12 mouse cellular contexts compared by ENCODE assay signal in genomic region chr12:111497076-111497475, GRCm38 (mm10). TPM values are rescaled to one million over a fixed set of nuclear protein-coding genes. Genes with fewer than 3 reads are reported as not detected.
A peak's percentile ranks its signal among the peaks of the same experiment; 100 is the strongest.
DNase-seq lines count a peak whose midpoint lies in the region; ATAC-seq and TF ChIP-seq lines count a peak whose summit lies in the region.
"Had no signal": no experiment of that assay in that cellular context is flagged by ENCODE, and none has a peak within 500 bp of the region (broad histone marks: within the 10 kb centered on the region; RNA-seq: fewer than 3 reads in every experiment).

No protein-coding gene starts in this region.

- no peak overlapping the region for H3K4me2 ChIP-seq in kidney, embryonic 14.5 days (replicated peaks; ENCODE audit: low read depth, low read length)
- H3K4me2 ChIP-seq: hindbrain, embryonic 12.5 days had no signal

- DNase-seq in kidney, adult 9 months, result peak; percentile 43
- DNase-seq in testis, postnatal 10 days (ENCODE audit: low spot score), result no peak
- DNase-seq in ZHBTc4 (ENCODE audit: low read depth, low spot score), result peak; percentile 89
- no peak for DNase-seq in adrenal gland, postnatal 10 days
- no peak for DNase-seq in left cerebral cortex, adult 9 months (ENCODE audit: low spot score in 2 of 2)
- DNase-seq: cerebellum, adult 11-12 months; gastrocnemius, postnatal 10 days; right cerebral cortex, postnatal 25 days had no signal

- H3K9ac ChIP-seq in kidney, embryonic 14.5 days (ENCODE audit: low read depth, low read length), result no peak overlapping the region
- H3K9ac ChIP-seq: hindbrain, embryonic 12.5 days had no signal

- no peak for ATAC-seq in kidney, embryonic 14.5 days (ENCODE audit: low FRiP score, low TSS enrichment)
- ATAC-seq: activated CD4-positive, CD25-positive, alpha-beta regulatory T cell, adult 4 months had no signal

- H3K4me1 ChIP-seq in kidney, embryonic 14.5 days (ENCODE audit: control insufficient read depth, insufficient read depth, low read length), result 0 out of 2 replicates have a peak, but pooled peaks cover 3% of the 10 kb centered on the region
- H3K4me1 ChIP-seq in testis, adult 2 months (ENCODE audit: control insufficient read depth, insufficient read depth, low read length), result peaks cover 12% of the 10 kb centered on the region

- H3K27me3 ChIP-seq in kidney, embryonic 14.5 days (ENCODE audit: control insufficient read depth, insufficient read depth, low read length), result no peaks in the 10 kb centered on the region
- no peaks in the 10 kb centered on the region for H3K27me3 ChIP-seq in testis, adult 2 months (ENCODE audit: control insufficient read depth, insufficient read depth, low read length)
- H3K27me3 ChIP-seq: hindbrain, embryonic 12.5 days had no signal

- H3K27ac ChIP-seq in kidney, embryonic 14.5 days (ENCODE audit: low read depth, low read length), result no peak overlapping the region
- no peak overlapping the region for H3K27ac ChIP-seq in testis, adult 2 months (ENCODE audit: control insufficient read depth, insufficient read depth, low read depth, low read length)
- H3K27ac ChIP-seq: hindbrain, embryonic 12.5 days had no signal

- TF ChIP-seq CTCF in testis, adult 2 months (IDR thresholded peaks at IDR 0.05; ENCODE audit: control insufficient read depth, insufficient read depth, insufficient replicate concordance, low read depth, low read length), result peak; percentile 78; the same call in 1 of the 2 replicates

- 47% methylated on average over 2 of the region's 2 CpGs for WGBS in kidney, embryonic 14.5 days

- H3K36me3 ChIP-seq in kidney, embryonic 14.5 days (ENCODE audit: control insufficient read depth, insufficient read depth, low read length), result no peaks in the 10 kb centered on the region
- no peaks in the 10 kb centered on the region for H3K36me3 ChIP-seq in testis, adult 2 months (ENCODE audit: control insufficient read depth, insufficient read depth, low read length)
- H3K36me3 ChIP-seq: hindbrain, embryonic 12.5 days had no signal

- H3K9me3 ChIP-seq in kidney, embryonic 14.5 days (ENCODE audit: control insufficient read depth, low read length), result peaks cover 5% of the 10 kb centered on the region; the same call in 1 of the 2 replicates
- H3K9me3 ChIP-seq: hindbrain, embryonic 12.5 days had no signal

- no peak overlapping the region for H3K4me3 ChIP-seq in kidney, embryonic 14.5 days (ENCODE audit: low read length)
- H3K4me3 ChIP-seq in testis, adult 2 months (ENCODE audit: control insufficient read depth, low read depth, low read length), result no peak overlapping the region
- H3K4me3 ChIP-seq: hindbrain, embryonic 12.5 days had no signal

- TF ChIP-seq POLR2A in testis, adult 2 months (IDR thresholded peaks at IDR 0.05; ENCODE audit: control insufficient read depth, low read depth, low read length), result no peak

RNA-seq across cellular contexts. Expression of gene Gm266, which starts 11.5 kb away (rescaled TPM):
- polyA plus RNA-seq in kidney, embryonic 14.5 days (2014; fragmentation: Nextera tagmentation; extraction: Ambion mirVana), result 123 and 137 TPM in 2 replicates
- 1.7 and 1.8 TPM in 2 replicates for polyA plus RNA-seq in testis, adult 2 months (2012; rRNA removed)
- 1 to 10 TPM; 1.0 to 1.1 TPM for total RNA-seq in adrenal gland, postnatal 10 days (2021)
- polyA plus RNA-seq: activated CD4-positive, CD25-positive, alpha-beta regulatory T cell, adult 4 months had no signal

RNA-seq across cellular contexts. Expression of gene Eif5, which starts 40.7 kb away (rescaled TPM):
- 605 and 611 TPM in 2 replicates for polyA plus RNA-seq in kidney, embryonic 14.5 days (2014; fragmentation: Nextera tagmentation; extraction: Ambion mirVana)
- polyA plus RNA-seq in testis, adult 2 months (2012; rRNA removed), result 280 and 283 TPM in 2 replicates
- 100 to 1,000 TPM; 300 to 322 TPM for total RNA-seq in adrenal gland, postnatal 10 days (2021)

RNA-seq across cellular contexts. Expression of gene Tnfaip2, which starts 54.8 kb away (rescaled TPM):
- polyA plus RNA-seq in kidney, embryonic 14.5 days (2014; fragmentation: Nextera tagmentation; extraction: Ambion mirVana), result 16.5 and 18.8 TPM in 2 replicates
- polyA plus RNA-seq in testis, adult 2 months (2012; rRNA removed), result 77.2 and 89.7 TPM in 2 replicates
- 10 to 100 TPM; 15.0 to 18.5 TPM for total RNA-seq in adrenal gland, postnatal 10 days (2021)
- polyA plus RNA-seq: activated CD4-positive, CD25-positive, alpha-beta regulatory T cell, adult 4 months had no signal

Comparison
In these comparisons a context has a peak if more than half of its experiments do, and no peak if none do; other contexts are left out.
1. DNase-seq: peak in kidney, adult 9 months (single experiment) and ZHBTc4 (single experiment); none in testis, postnatal 10 days (single experiment), adrenal gland, postnatal 10 days (single experiment) and left cerebral cortex, adult 9 months (0 of 2).
2. RNA of gene Gm266, which starts 11.5 kb away (polyA plus RNA-seq): 123 to 137 TPM in kidney, embryonic 14.5 days; 1.7 to 1.8 TPM in testis, adult 2 months; every median in the first group is over 10 times any median in the second.